8 mouse cellular contexts compared by ENCODE assay signal in genomic region chr16:38346529-38347325, GRCm38 (mm10). TPM values are rescaled to one million over a fixed set of nuclear protein-coding genes. Genes with fewer than 3 reads are reported as not detected.
DNase-seq lines count a peak whose midpoint lies in the region; ATAC-seq and TF ChIP-seq lines count a peak whose summit lies in the region.

TSS of gene Cox17 (plus strand) at chr16:38346991.
TSS of gene Gm21987 (plus strand) at chr16:38347040.

- H3K79me2 ChIP-seq in C2C12 (ENCODE audit: control insufficient read depth, insufficient read depth) (peaks cover 37% of the 10 kb centered on the region), myocyte (ENCODE audit: control insufficient read depth, insufficient read depth) (peaks cover 22% of the 10 kb centered on the region)
- H3K79me2 ChIP-seq in liver, adult 2 months (ENCODE audit: control insufficient read depth, insufficient read depth, low read length) = no peaks in the 10 kb centered on the region

- no peaks in the 10 kb centered on the region for H3K27me3 ChIP-seq in C2C12 (ENCODE audit: control insufficient read depth, insufficient read depth, insufficient read length)
- peaks cover 3% of the 10 kb centered on the region for H3K27me3 ChIP-seq in erythroblast, embryonic 14.5 days (ENCODE audit: control insufficient read depth)
- no peaks in the 10 kb centered on the region for H3K27me3 ChIP-seq in heart, embryonic 11.5 days (ENCODE audit: control insufficient read depth, insufficient read depth, low read length)
- no peaks in the 10 kb centered on the region for H3K27me3 ChIP-seq in kidney, embryonic 16.5 days (ENCODE audit: insufficient read depth, low read length)
- no peaks in the 10 kb centered on the region for H3K27me3 ChIP-seq in liver, adult 2 months (ENCODE audit: control insufficient read depth, insufficient read depth, low read length)
- no peaks in the 10 kb centered on the region for H3K27me3 ChIP-seq in myocyte (ENCODE audit: control insufficient read depth, insufficient read depth, insufficient read length)
- no peaks in the 10 kb centered on the region for H3K27me3 ChIP-seq in splenic B cell, adult 2 months (ENCODE audit: control insufficient read depth, insufficient read depth, low read length, poor library complexity, severe bottlenecking)

- H3K36me3 ChIP-seq in C2C12 (ENCODE audit: control insufficient read depth, insufficient read depth) (peaks cover 37% of the 10 kb centered on the region), myocyte (ENCODE audit: control insufficient read depth, insufficient read depth) (peaks cover 20% of the 10 kb centered on the region)
- H3K36me3 ChIP-seq in erythroblast, embryonic 14.5 days (ENCODE audit: control insufficient read depth) = peaks cover 36% of the 10 kb centered on the region
- no peaks in the 10 kb centered on the region; the same call in 1 of the 2 replicates for H3K36me3 ChIP-seq in heart, embryonic 11.5 days (ENCODE audit: control insufficient read depth, insufficient read depth, low read length)
- peaks cover 22% of the 10 kb centered on the region for H3K36me3 ChIP-seq in kidney, embryonic 16.5 days (ENCODE audit: insufficient read depth, low read length)
- peaks cover 20% of the 10 kb centered on the region for H3K36me3 ChIP-seq in liver, adult 2 months (ENCODE audit: control insufficient read depth, insufficient read depth, low read length)
- H3K36me3 ChIP-seq in splenic B cell, adult 2 months (ENCODE audit: control insufficient read depth, insufficient read depth, low read length, poor library complexity, severe bottlenecking) = peaks cover 6% of the 10 kb centered on the region

- peak within 1 kb of the TSS; percentile 97 for H3K27ac ChIP-seq in heart, embryonic 11.5 days (ENCODE audit: low read depth, low read length)
- H3K27ac ChIP-seq in kidney, embryonic 16.5 days (ENCODE audit: low read length) = peak within 1 kb of the TSS; percentile 95
- peak within 1 kb of the TSS; percentile 45 for H3K27ac ChIP-seq in liver, adult 2 months (replicated peaks; ENCODE audit: insufficient read depth, low read depth, low read length)

- H3K4me3 ChIP-seq in C2C12 (ENCODE audit: insufficient read depth, poor library complexity, severe bottlenecking) (peak within 1 kb of the TSS; percentile 83), myocyte (peak within 1 kb of the TSS; percentile 71)
- peak within 1 kb of the TSS; percentile 74 for H3K4me3 ChIP-seq in erythroblast, embryonic 14.5 days (replicated peaks)
- peak within 1 kb of the TSS; percentile 89 for H3K4me3 ChIP-seq in heart, embryonic 11.5 days (ENCODE audit: low read depth, low read length)
- H3K4me3 ChIP-seq in kidney, embryonic 16.5 days (ENCODE audit: low read length) = peak within 1 kb of the TSS; percentile 92
- peak within 1 kb of the TSS; percentile 89 for H3K4me3 ChIP-seq in liver, adult 2 months (ENCODE audit: insufficient read depth, low read depth, low read length)

- peak; percentile 40; the same call in 1 of the 2 replicates for TF ChIP-seq POLR2A in brain, embryonic 14.5 days (IDR thresholded peaks at IDR 0.05; ENCODE audit: borderline replicate concordance, extremely low read depth, insufficient read depth, insufficient read length, poor library complexity, severe bottlenecking)
- 0 out of 2 replicates have a peak, but pooled peaks have one; percentile 35 for TF ChIP-seq POLR2A in liver, adult 2 months (IDR thresholded peaks at IDR 0.05; ENCODE audit: extremely low read depth, insufficient read depth, low read length)
- peak; percentile 79 for TF ChIP-seq POLR2A in myocyte (IDR thresholded peaks at IDR 0.05; ENCODE audit: insufficient read length, low read depth)

- DNase-seq in brain, embryonic 14.5 days (ENCODE audit: low read depth) = peak; percentile 97
- peak; percentile 88 for DNase-seq in liver, adult 2 months (ENCODE audit: extremely low read depth, low read depth, low spot score)
- DNase-seq in splenic B cell, adult 2 months (ENCODE audit: low read depth, low spot score) = peak; percentile 96

- peak within 1 kb of the TSS; percentile 96 for H3K9ac ChIP-seq in heart, embryonic 11.5 days (ENCODE audit: low read depth, low read length)
- peak within 1 kb of the TSS; percentile 97 for H3K9ac ChIP-seq in kidney, embryonic 16.5 days (replicated peaks; ENCODE audit: low read length)
- H3K9ac ChIP-seq in liver, adult 2 months (ENCODE audit: low read depth, low read length) = peak within 1 kb of the TSS; percentile 82

- peak within 1 kb of the TSS; percentile 75 for H3K4me2 ChIP-seq in heart, embryonic 11.5 days
- H3K4me2 ChIP-seq in kidney, embryonic 16.5 days (replicated peaks; ENCODE audit: low read depth, low read length) = peak within 1 kb of the TSS; percentile 65
- peak within 1 kb of the TSS; percentile 89 for H3K4me2 ChIP-seq in myocyte (ENCODE audit: low read depth)

- peak within 1 kb of the TSS; percentile 100 for H3ac ChIP-seq in C2C12 (ENCODE audit: control insufficient read depth, insufficient read length, low read depth)
- peak within 1 kb of the TSS; percentile 47 for H3ac ChIP-seq in myocyte (ENCODE audit: control insufficient read depth, insufficient read length)

- TF ChIP-seq CTCF in C2C12 (IDR thresholded peaks at IDR 0.05; ENCODE audit: control insufficient read depth, insufficient read depth, insufficient read length) = no peak
- no peak for TF ChIP-seq CTCF in brain, embryonic 14.5 days (IDR thresholded peaks at IDR 0.05; ENCODE audit: borderline replicate concordance, extremely low read depth, insufficient read depth, insufficient read length)
- TF ChIP-seq CTCF in liver, adult 2 months (IDR thresholded peaks at IDR 0.05; ENCODE audit: low read depth, low read length) = no peak

- H3K4me1 ChIP-seq in erythroblast, embryonic 14.5 days (ENCODE audit: control insufficient read depth) = peaks cover 60% of the 10 kb centered on the region
- peaks cover 16% of the 10 kb centered on the region for H3K4me1 ChIP-seq in heart, embryonic 11.5 days (ENCODE audit: control insufficient read depth, insufficient read depth, low read length)
- H3K4me1 ChIP-seq in kidney, embryonic 16.5 days (ENCODE audit: insufficient read depth, low read length) = peaks cover 9% of the 10 kb centered on the region
- H3K4me1 ChIP-seq in liver, adult 2 months (ENCODE audit: control insufficient read depth, insufficient read depth, low read length) = peaks cover 4% of the 10 kb centered on the region; the same call in 1 of the 2 replicates

- peaks cover 20% of the 10 kb centered on the region for H3K79me3 ChIP-seq in C2C12 (ENCODE audit: low read depth)

- WGBS in heart, embryonic 11.5 days (ENCODE audit: insufficient replicate concordance) = 2% methylated on average over 35 of the region's 35 CpGs
- WGBS in kidney, embryonic 16.5 days = 3% methylated on average over 35 of the region's 35 CpGs
- WGBS in liver, adult 2 months = 3% methylated on average over 35 of the region's 35 CpGs

- no peaks in the 10 kb centered on the region for H3K9me3 ChIP-seq in erythroblast, embryonic 14.5 days (ENCODE audit: control insufficient read depth, low read length)
- no peaks in the 10 kb centered on the region for H3K9me3 ChIP-seq in heart, embryonic 11.5 days (replicated peaks; ENCODE audit: control insufficient read depth, low read length)
- no peaks in the 10 kb centered on the region for H3K9me3 ChIP-seq in kidney, embryonic 16.5 days (ENCODE audit: low read length)

- peak; percentile 88 for ATAC-seq in heart, embryonic 11.5 days (replicated peaks; ENCODE audit: insufficient number of reproducible peaks, low FRiP score, low TSS enrichment)
- ATAC-seq in kidney, embryonic 16.5 days (ENCODE audit: low FRiP score, low TSS enrichment) = peak; percentile 97

TF ChIP-seq in C2C12, 6 proteins besides CTCF, POLR2A, EP300 and RAD21:
- TF ChIP-seq CEBPB (IDR thresholded peaks at IDR 0.05; ENCODE audit: low read depth) (no peak), USF1 (IDR thresholded peaks at IDR 0.05; ENCODE audit: low read depth) (no peak), FOSL1 (IDR thresholded peaks at IDR 0.05; ENCODE audit: insufficient read depth, low read length, poor library complexity, severe bottlenecking) (no peak), MAX (IDR thresholded peaks at IDR 0.05) (no peak), MYOD1 (IDR thresholded peaks at IDR 0.05; ENCODE audit: control insufficient read depth, insufficient read length, low read depth) (no peak), MYOG (IDR thresholded peaks at IDR 0.05; ENCODE audit: control insufficient read depth, extremely low read depth, insufficient read length) (no peak)

TF ChIP-seq in myocyte, 11 proteins besides CTCF, POLR2A, EP300 and RAD21:
- no peak for TF ChIP-seq MYOD1 (IDR thresholded peaks at IDR 0.05; ENCODE audit: control insufficient read depth in 1 of 3, insufficient read length in 2 of 3, low read depth in 2 of 3)
- peak; percentile 83 for TF ChIP-seq POLR2AphosphoS2 (IDR thresholded peaks at IDR 0.05; ENCODE audit: insufficient read length, low read depth)

RNA-seq across cellular contexts. Expression of gene Cox17, which starts in this region (rescaled TPM):
- polyA plus RNA-seq in C2C12 (2012; fragmentation: generic; extraction: Trizol) (404 TPM), myocyte (2012; fragmentation: generic; extraction: Trizol) (653 TPM)
- 62.9 and 69.0 TPM in 2 replicates for polyA plus RNA-seq in brain, embryonic 14.5 days (2012; rRNA removed)
- 56.0 and 110 TPM in 2 replicates for polyA plus RNA-seq in erythroblast, embryonic 14.5 days (2012)
- polyA plus RNA-seq in heart, embryonic 11.5 days (2014; fragmentation: Nextera tagmentation; extraction: Ambion mirVana) = 289 and 314 TPM in 2 replicates
- polyA plus RNA-seq in kidney, embryonic 16.5 days (2015; fragmentation: Nextera tagmentation; extraction: Ambion mirVana) = 147 and 149 TPM in 2 replicates
- total RNA-seq in liver, adult 2 months (2014; rRNA removed) = 56.6 and 69.9 TPM in 2 replicates
- polyA plus RNA-seq in liver, adult 2 months (2012; rRNA removed) = 39.4 and 46.7 TPM in 2 replicates

RNA-seq across cellular contexts. Expression of gene Gm21987, which starts in this region (rescaled TPM):
- polyA plus RNA-seq in C2C12 (2012; fragmentation: generic; extraction: Trizol) = not detected
- not detected in 2 replicates for polyA plus RNA-seq in brain, embryonic 14.5 days (2012; rRNA removed)
- 142 and 244 TPM in 2 replicates for polyA plus RNA-seq in erythroblast, embryonic 14.5 days (2012)
- 2.4 and 3.4 TPM in 2 replicates for polyA plus RNA-seq in heart, embryonic 11.5 days (2014; fragmentation: Nextera tagmentation; extraction: Ambion mirVana)
- not detected in 2 replicates for polyA plus RNA-seq in kidney, embryonic 16.5 days (2015; fragmentation: Nextera tagmentation; extraction: Ambion mirVana)
- total RNA-seq in liver, adult 2 months (2014; rRNA removed) = not detected in 2 replicates
- not detected in 2 replicates for polyA plus RNA-seq in liver, adult 2 months (2012; rRNA removed)
- polyA plus RNA-seq in myocyte (2012; fragmentation: generic; extraction: Trizol) = 0.16 TPM

Comparison
In these comparisons a context has a peak if more than half of its experiments do, and no peak if none do; other contexts are left out.
1. Peak in every context shown above with its lines: DNase-seq, ATAC-seq, H3K4me3 ChIP-seq and H3K27ac ChIP-seq.
2. RNA of gene Gm21987 (polyA plus RNA-seq): 142 to 244 TPM in erythroblast, embryonic 14.5 days; 2.4 to 3.4 TPM in heart, embryonic 11.5 days, not detected in kidney, embryonic 16.5 days, 0.16 TPM in myocyte (single experiment), not detected in C2C12 (single experiment), not detected in brain, embryonic 14.5 days and not detected in liver, adult 2 months; every median in the first group is over 10 times any median in the second.
3. H3K27ac ChIP-seq: peak in every context shown above with its lines; median percentile 97 in heart, embryonic 11.5 days; 95 in kidney, embryonic 16.5 days; 45 in liver, adult 2 months.